Mouse (Mus musculus) heart, adult 2 months (tissue): Measurements from ENCODE around the gene Borcs7.

Experiments used
- CTCF ChIP-seq: fragments of 200-600 bp; IDR thresholded peaks from 2 replicates; pipeline ENCODE4 v1.8.1; 2022; ENCODE audit warnings: antibody characterized with exemption, mild to moderate bottlenecking, moderate library complexity
- POLR2A ChIP-seq: fragments of 200-500 bp; IDR thresholded peaks from 2 replicates; pipeline ENCODE4 v1.6.1; 2011; ENCODE audit warnings: mild to moderate bottlenecking, low read depth, low read length, control low read depth; ENCODE audit not compliant: insufficient read depth

DNA sequence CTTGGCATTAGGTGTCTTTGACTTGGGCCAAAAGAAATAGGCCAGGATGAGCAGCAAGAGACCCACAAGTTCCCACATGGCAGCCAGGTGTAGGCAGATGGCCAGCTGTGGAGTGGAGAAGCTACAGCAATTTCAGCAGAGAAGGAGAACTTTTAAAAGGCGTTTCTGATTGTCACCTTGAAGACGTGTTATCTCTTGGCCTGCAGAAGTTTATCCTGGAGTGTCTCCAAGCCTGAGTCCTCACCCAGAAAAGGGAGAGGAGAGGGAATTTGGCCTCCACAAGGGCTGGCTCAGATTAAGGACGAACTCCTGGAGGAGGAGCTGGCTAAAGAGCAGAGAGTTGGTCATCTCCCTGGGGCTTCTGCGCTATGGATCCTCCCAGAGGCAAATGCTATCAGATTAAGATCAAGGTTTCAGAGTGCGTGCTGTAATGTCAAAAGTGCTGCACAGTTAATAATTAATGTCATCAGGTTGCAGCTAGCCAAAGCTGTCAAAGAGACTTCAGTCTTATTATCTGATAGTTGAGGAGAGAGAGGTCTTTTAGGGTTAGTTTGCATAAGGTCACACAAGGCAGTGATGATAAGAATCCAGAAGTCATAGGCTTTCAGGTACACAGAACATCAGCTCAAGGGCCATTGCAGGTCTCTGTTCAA, 16.8 kb upstream of the Borcs7 start, which contains the start of gene Cyp17a1:
- TF ChIP-seq POLR2A (no peak), CTCF (no peak)
